In genomic region chr19:3728901-3729300, GRCm38 (mm10) we compare ENCODE assay signal across 33 mouse cellular contexts. TPM values are rescaled to one million over a fixed set of nuclear protein-coding genes. Genes with fewer than 3 reads are reported as not detected.
DNase-seq lines count a peak whose midpoint lies in the region; ATAC-seq and TF ChIP-seq lines count a peak whose summit lies in the region.
"Had no signal": no experiment of that assay in that cellular context is flagged by ENCODE, and none has a peak within 500 bp of the region (broad histone marks: within the 10 kb centered on the region; RNA-seq: fewer than 3 reads in every experiment).

No protein-coding gene starts in this region.

- POLR2A ChIA-PET in Patski (lab: Charles Lee) = interaction anchor here (0.8 kb wide), 1 partner anchor 173 kb away, joined by 3 read pairs; no protein-coding TSS in a partner anchor

- no peaks in the 10 kb centered on the region for H3K4me1 ChIP-seq in kidney, postnatal 0 days (replicated peaks; ENCODE audit: insufficient read depth, low read length)
- no peaks in the 10 kb centered on the region for H3K4me1 ChIP-seq in E14TG2a.4 (replicated peaks; ENCODE audit: low read depth, low read length)
- no peaks in the 10 kb centered on the region for H3K4me1 ChIP-seq in forebrain, embryonic 12.5 days
- H3K4me1 ChIP-seq in midbrain, embryonic 10.5 days = no peaks in the 10 kb centered on the region
- H3K4me1 ChIP-seq: embryonic facial prominence, embryonic 10.5 days; embryonic facial prominence, embryonic 15.5 days; forebrain, embryonic 13.5 days; heart, embryonic 12.5 days; hindbrain, embryonic 15.5 days; kidney, embryonic 15.5 days; liver, embryonic 15.5 days; midbrain, embryonic 13.5 days; neural tube, embryonic 15.5 days; stomach, embryonic 15.5 days had no signal

- CTCF ChIA-PET in Patski (lab: Charles Lee) = no interaction called here

- ATAC-seq in kidney, postnatal 0 days (replicated peaks; ENCODE audit: low FRiP score, low read depth) = no peak
- ATAC-seq in Patski = no peak
- ATAC-seq in forebrain, embryonic 12.5 days (ENCODE audit: low FRiP score) = no peak
- ATAC-seq: forebrain, embryonic 13.5 days; midbrain, embryonic 13.5 days had no signal

- H3K4me3 ChIP-seq in kidney, postnatal 0 days (replicated peaks; ENCODE audit: low read depth, low read length) = no peak overlapping the region
- H3K4me3 ChIP-seq in E14TG2a.4 (replicated peaks; ENCODE audit: low read length) = no peak overlapping the region
- H3K4me3 ChIP-seq in forebrain, embryonic 12.5 days (replicated peaks) = no peak overlapping the region
- no peak overlapping the region for H3K4me3 ChIP-seq in midbrain, embryonic 10.5 days
- H3K4me3 ChIP-seq: embryonic facial prominence, embryonic 10.5 days; embryonic facial prominence, embryonic 15.5 days; forebrain, embryonic 13.5 days; heart, embryonic 12.5 days; hindbrain, embryonic 15.5 days; kidney, embryonic 15.5 days; liver, embryonic 15.5 days; megakaryocyte, embryonic 14.5 days; midbrain, embryonic 13.5 days; neural tube, embryonic 15.5 days; stomach, embryonic 15.5 days had no signal

- in situ Hi-C loops in Patski (cut with MboI; ENCODE audit: low pct_unique_long_range_greater_than_20kb) = no loop called here

- peak; percentile 29; the same call in 1 of the 2 replicates for TF ChIP-seq CTCF in kidney, postnatal 0 days (IDR thresholded peaks at IDR 0.05; ENCODE audit: low read depth)
- TF ChIP-seq CTCF in E14TG2a.4 (conservative IDR thresholded peaks at IDR 0.05; ENCODE audit: low read length) = peak; percentile 23; the same call in 1 of the 2 replicates
- peak; percentile 46 for TF ChIP-seq CTCF in Patski (IDR thresholded peaks at IDR 0.05)

- H3K36me3 ChIP-seq in kidney, postnatal 0 days (ENCODE audit: insufficient read depth, low read length) = no peaks in the 10 kb centered on the region
- no peaks in the 10 kb centered on the region for H3K36me3 ChIP-seq in E14TG2a.4 (ENCODE audit: insufficient read depth, low read length)
- no peaks in the 10 kb centered on the region for H3K36me3 ChIP-seq in forebrain, embryonic 12.5 days (replicated peaks)
- no peaks in the 10 kb centered on the region for H3K36me3 ChIP-seq in midbrain, embryonic 10.5 days
- H3K36me3 ChIP-seq: embryonic facial prominence, embryonic 10.5 days; embryonic facial prominence, embryonic 15.5 days; heart, embryonic 12.5 days; hindbrain, embryonic 15.5 days; kidney, embryonic 15.5 days; liver, embryonic 15.5 days; midbrain, embryonic 13.5 days; neural tube, embryonic 15.5 days; stomach, embryonic 15.5 days had no signal

- H3K9me3 ChIP-seq in kidney, postnatal 0 days (replicated peaks; ENCODE audit: low read length) = no peaks in the 10 kb centered on the region
- no peaks in the 10 kb centered on the region for H3K9me3 ChIP-seq in E14TG2a.4 (ENCODE audit: low read length)
- 0 out of 2 replicates have a peak, but pooled peaks cover under 1% of the 10 kb centered on the region for H3K9me3 ChIP-seq in forebrain, embryonic 12.5 days
- peaks cover 1% of the 10 kb centered on the region; the same call in 1 of the 2 replicates for H3K9me3 ChIP-seq in midbrain, embryonic 10.5 days (replicated peaks)
- H3K9me3 ChIP-seq: embryonic facial prominence, embryonic 10.5 days; embryonic facial prominence, embryonic 15.5 days; hindbrain, embryonic 15.5 days; liver, embryonic 15.5 days; midbrain, embryonic 13.5 days; neural tube, embryonic 15.5 days; stomach, embryonic 15.5 days had no signal

- H3K9ac ChIP-seq in kidney, postnatal 0 days (ENCODE audit: low read depth, low read length) = no peak overlapping the region
- H3K9ac ChIP-seq in forebrain, embryonic 12.5 days = no peak overlapping the region
- H3K9ac ChIP-seq: embryonic facial prominence, embryonic 15.5 days; forebrain, embryonic 13.5 days; heart, embryonic 12.5 days; hindbrain, embryonic 15.5 days; kidney, embryonic 15.5 days; liver, embryonic 15.5 days; midbrain, embryonic 13.5 days; neural tube, embryonic 15.5 days; stomach, embryonic 15.5 days had no signal

- WGBS in kidney, postnatal 0 days = 75% methylated on average over 2 of the region's 2 CpGs
- 70% methylated on average over 2 of the region's 2 CpGs for WGBS in forebrain, embryonic 12.5 days
- 67% methylated on average over 2 of the region's 2 CpGs for WGBS in midbrain, embryonic 10.5 days

- DNase-seq in kidney, postnatal 0 days (ENCODE audit: low spot score) = no peak
- no peak for DNase-seq in kidney, postnatal 36 days
- DNase-seq in 3T3-L1 (ENCODE audit: low read depth, low spot score) (peak; percentile 19), Patski (ENCODE audit: low read depth, low spot score) (no peak)
- no peak for DNase-seq in cerebellum, postnatal 36 days
- no peak for DNase-seq in midbrain, embryonic 10.5 days (ENCODE audit: low spot score)
- DNase-seq: adrenal gland, postnatal 36 days; cerebellum, adult 2 months; cerebellum, postnatal 14 days; gastrocnemius, postnatal 14 days; heart, adult 11 months; heart, postnatal 4 days; kidney, adult 18-20 months; kidney, postnatal 4 days; layer of hippocampus, adult 9-11 months; liver; lung, postnatal 4 days; retina, postnatal 1 day; right cerebral cortex, postnatal 14 days; thymus, postnatal 25 days had no signal

- H3K27me3 ChIP-seq in kidney, postnatal 0 days (ENCODE audit: insufficient read depth, low read length) = no peaks in the 10 kb centered on the region
- H3K27me3 ChIP-seq in E14TG2a.4 (ENCODE audit: insufficient read depth, low read length) = no peaks in the 10 kb centered on the region
- H3K27me3 ChIP-seq in Patski = no peaks in the 10 kb centered on the region
- H3K27me3 ChIP-seq in forebrain, embryonic 12.5 days = no peaks in the 10 kb centered on the region
- H3K27me3 ChIP-seq in midbrain, embryonic 10.5 days (ENCODE audit: low read depth, poor library complexity, severe bottlenecking) = no peaks in the 10 kb centered on the region
- H3K27me3 ChIP-seq: embryonic facial prominence, embryonic 15.5 days; forebrain, embryonic 13.5 days; heart, embryonic 12.5 days; hindbrain, embryonic 15.5 days; kidney, embryonic 15.5 days; liver, embryonic 15.5 days; midbrain, embryonic 13.5 days; neural tube, embryonic 15.5 days; stomach, embryonic 15.5 days had no signal

- H3K4me2 ChIP-seq in kidney, postnatal 0 days (ENCODE audit: low read length) = no peak overlapping the region
- no peak overlapping the region for H3K4me2 ChIP-seq in forebrain, embryonic 12.5 days
- H3K4me2 ChIP-seq: embryonic facial prominence, embryonic 15.5 days; forebrain, embryonic 13.5 days; heart, embryonic 12.5 days; hindbrain, embryonic 15.5 days; kidney, embryonic 15.5 days; liver, embryonic 15.5 days; midbrain, embryonic 13.5 days; neural tube, embryonic 15.5 days; stomach, embryonic 15.5 days had no signal

- no peak overlapping the region for H3K27ac ChIP-seq in kidney, postnatal 0 days
- no peak overlapping the region for H3K27ac ChIP-seq in forebrain, embryonic 12.5 days
- no peak overlapping the region for H3K27ac ChIP-seq in midbrain, embryonic 10.5 days (replicated peaks)
- H3K27ac ChIP-seq: embryonic facial prominence, embryonic 10.5 days; embryonic facial prominence, embryonic 15.5 days; forebrain, embryonic 13.5 days; hindbrain, embryonic 15.5 days; kidney, embryonic 15.5 days; liver, embryonic 15.5 days; midbrain, embryonic 13.5 days; neural tube, embryonic 15.5 days; stomach, embryonic 15.5 days had no signal

RNA-seq across cellular contexts. Expression of gene 1810055G02Rik, which starts 20.8 kb away (rescaled TPM):
- 27.3 and 29.1 TPM in 2 replicates for polyA plus RNA-seq in kidney, postnatal 0 days (2015; fragmentation: Nextera tagmentation; extraction: Ambion mirVana)
- polyA plus RNA-seq in Patski (2021) = 58.9 TPM
- polyA plus RNA-seq in forebrain, embryonic 12.5 days (2016; fragmentation: Nextera tagmentation; extraction: Ambion mirVana) = 35.1 and 40.2 TPM in 2 replicates
- 47.1 and 48.6 TPM in 2 replicates for polyA plus RNA-seq in midbrain, embryonic 10.5 days (2016; fragmentation: Nextera tagmentation; extraction: Ambion mirVana)

RNA-seq across cellular contexts. Expression of gene Kmt5b, which starts 38.3 kb away (rescaled TPM):
- polyA plus RNA-seq in kidney, postnatal 0 days (2015; fragmentation: Nextera tagmentation; extraction: Ambion mirVana) = 19.5 and 20.0 TPM in 2 replicates
- polyA plus RNA-seq in Patski (2021) = 35.0 TPM
- 58.0 and 60.6 TPM in 2 replicates for polyA plus RNA-seq in forebrain, embryonic 12.5 days (2016; fragmentation: Nextera tagmentation; extraction: Ambion mirVana)
- polyA plus RNA-seq in midbrain, embryonic 10.5 days (2016; fragmentation: Nextera tagmentation; extraction: Ambion mirVana) = 29.7 and 38.3 TPM in 2 replicates

RNA-seq across cellular contexts. Expression of gene Lrp5, which starts 42.5 kb away (rescaled TPM):
- 3.3 and 3.5 TPM in 2 replicates for polyA plus RNA-seq in kidney, postnatal 0 days (2015; fragmentation: Nextera tagmentation; extraction: Ambion mirVana)
- 44.9 TPM for polyA plus RNA-seq in Patski (2021)
- 2.9 and 3.2 TPM in 2 replicates for polyA plus RNA-seq in forebrain, embryonic 12.5 days (2016; fragmentation: Nextera tagmentation; extraction: Ambion mirVana)
- polyA plus RNA-seq in midbrain, embryonic 10.5 days (2016; fragmentation: Nextera tagmentation; extraction: Ambion mirVana) = 2.3 and 2.5 TPM in 2 replicates

Comparison
In these comparisons a context has a peak if more than half of its experiments do, and no peak if none do; other contexts are left out.
1. RNA of gene Lrp5, which starts 42.5 kb away (polyA plus RNA-seq): 44.9 TPM in Patski (single experiment); 3.3 to 3.5 TPM in kidney, postnatal 0 days, 2.9 to 3.2 TPM in forebrain, embryonic 12.5 days and 2.3 to 2.5 TPM in midbrain, embryonic 10.5 days; every median in the first group is over 10 times any median in the second.
2. Peak in every context shown above with its lines, with median percentiles within 50 percentile points of each other: CTCF ChIP-seq.